Mouse (Mus musculus) kidney, adult 2 months (tissue): ENCODE measurements around the gene Slc26a9.

Source experiments
- CTCF ChIP-seq: fragments of 200-500 bp; conservative IDR thresholded peaks from 2 replicates; pipeline ENCODE4 v1.5.1; 2011; ENCODE audit warnings: low read depth, mild to moderate bottlenecking, control low read depth, low read length, moderate library complexity, mixed read lengths; ENCODE audit not compliant: insufficient read depth, insufficient read length
- POLR2A ChIP-seq: fragments of 200-500 bp; IDR thresholded peaks from one replicate; pipeline ENCODE4 v1.6.1; 2011; ENCODE audit warnings: low read depth, low read length, control low read depth

DNA sequence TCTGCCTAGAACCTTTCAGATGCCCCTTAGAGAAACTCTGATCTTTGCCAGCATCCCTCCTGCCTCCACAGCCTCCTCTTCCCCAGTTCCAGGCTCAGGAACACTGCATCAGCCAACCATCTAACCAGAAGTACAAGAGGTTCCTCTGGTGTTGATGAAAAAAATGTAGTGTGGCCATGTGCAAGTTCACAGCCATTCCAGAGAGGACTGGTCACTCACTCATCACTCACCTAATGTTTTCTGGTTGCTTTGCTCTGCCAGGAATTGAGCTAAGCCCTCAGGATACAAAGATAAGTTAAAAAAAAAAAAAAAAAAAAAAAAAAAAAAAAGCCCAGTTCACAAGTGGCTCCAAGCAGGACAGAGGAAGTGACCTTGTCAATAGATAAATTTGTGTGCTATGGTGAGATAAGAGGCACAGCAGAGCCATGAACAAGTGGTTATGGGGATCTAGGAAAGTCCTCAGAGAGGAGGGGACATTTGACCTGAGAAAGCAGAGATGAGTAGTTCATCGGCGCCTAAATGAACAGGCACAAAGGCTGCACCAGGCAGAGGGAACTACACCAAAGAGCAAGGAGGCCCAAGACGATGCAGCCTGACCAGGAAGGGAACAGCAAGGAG lies 10.5 kb downstream of the Slc26a9 start:
- TF ChIP-seq CTCF (no peak), POLR2A (no peak)
